Mouse (Mus musculus): ENCODE results near the gene Gng12. TPM values are rescaled to one million over a fixed set of nuclear protein-coding genes. Genes with fewer than 3 reads are reported as not detected.
"Not testable (repeated sequence)": the region's sequence is repeated elsewhere in the genome, so short reads cannot be mapped to it uniquely, and the experiment has no call there.

Gene Gng12
- polyA plus RNA-seq, 1 experiment = 29.8 TPM

DNA sequence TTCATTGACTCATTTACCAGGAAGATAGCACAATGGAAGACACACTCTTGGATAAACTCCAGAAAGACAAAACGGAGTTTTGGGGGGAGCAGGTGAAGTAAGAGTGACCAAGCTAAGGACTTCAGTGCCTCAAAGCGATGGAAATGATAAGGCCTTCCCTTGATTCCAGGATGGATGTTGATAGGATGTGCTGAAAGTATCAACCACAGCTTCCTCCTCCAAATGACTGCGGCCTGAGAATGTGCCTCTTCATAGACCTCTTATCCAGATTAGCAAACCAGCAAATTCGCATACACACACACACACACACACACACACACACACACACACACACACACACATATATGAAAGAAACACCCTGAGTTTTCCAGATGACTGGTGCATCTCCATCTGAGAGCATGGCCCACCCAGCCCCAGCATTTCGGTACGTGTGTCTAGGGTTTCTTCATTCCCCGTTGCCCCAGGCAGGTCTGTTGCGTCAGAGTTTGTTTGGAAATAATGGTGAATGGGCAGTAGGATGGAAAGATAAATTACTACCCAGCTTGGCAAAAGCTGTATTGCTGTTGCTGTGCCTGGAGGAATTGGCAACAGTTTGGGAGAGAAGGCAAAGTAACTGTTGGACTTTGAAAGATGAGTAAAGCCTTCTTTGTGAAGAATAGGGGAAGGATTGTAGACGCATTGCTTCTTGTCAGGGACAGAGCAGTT, 131.4 kb downstream of the Gng12 start:
- no peak for TF ChIP-seq POLR2A (IDR thresholded peaks at IDR 0.05; ENCODE audit: borderline replicate concordance, extremely low read depth, low read depth, low read length)
- TF ChIP-seq CTCF (IDR thresholded peaks at IDR 0.05; ENCODE audit: insufficient read depth, low read length) = no peak

DNA sequence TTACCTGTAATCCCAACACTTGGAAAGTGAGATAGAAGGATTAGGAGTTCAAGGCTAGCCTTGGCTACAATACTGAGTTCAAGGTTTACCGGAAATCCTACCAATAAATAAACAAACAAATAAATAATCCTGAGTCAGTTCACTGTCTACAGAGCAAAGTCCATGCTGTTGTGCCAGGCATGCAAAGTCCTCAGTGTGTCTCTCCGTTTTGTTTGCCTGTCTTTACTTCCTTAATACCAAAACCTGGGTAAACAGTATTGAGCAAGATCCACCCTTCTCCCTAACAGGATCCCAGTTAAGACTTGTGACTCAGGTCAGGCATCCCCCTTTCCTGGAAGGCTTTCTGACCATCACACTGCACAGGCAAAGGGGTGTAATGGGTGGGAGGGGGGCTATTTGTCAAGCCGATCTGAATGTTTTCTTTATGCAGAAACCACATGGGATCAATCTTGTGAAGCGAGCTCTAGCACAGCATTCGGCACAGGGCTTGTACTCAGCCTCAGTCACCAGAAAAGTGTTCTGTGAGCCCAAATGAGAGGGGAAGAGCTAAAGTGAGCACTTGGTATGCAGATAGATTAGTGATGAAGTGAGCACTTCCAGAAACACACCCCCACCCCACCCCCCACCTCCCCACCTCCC, 133.2 kb downstream of the Gng12 start:
- 42% methylated on average over 5 of the region's 5 CpGs for WGBS
- no peak overlapping the region for H3K4me3 ChIP-seq (replicated peaks; ENCODE audit: extremely low read depth, low read depth, low read length)
- no peak for DNase-seq
- TF ChIP-seq POLR2A (IDR thresholded peaks at IDR 0.05; ENCODE audit: borderline replicate concordance, extremely low read depth, low read depth, low read length) = no peak
- TF ChIP-seq CTCF (IDR thresholded peaks at IDR 0.05; ENCODE audit: insufficient read depth, low read length) = no peak
- no peaks in the 10 kb centered on the region; the same call in 1 of the 2 replicates for H3K4me1 ChIP-seq (ENCODE audit: control insufficient read depth, insufficient read depth, low read length)

More for the DNA sequence above, 131.4 kb downstream of the Gng12 start:
- Histone ChIP-seq H3K4me3 (replicated peaks; ENCODE audit: extremely low read depth, low read depth, low read length) (no peak overlapping the region), H3K4me1 (ENCODE audit: control insufficient read depth, insufficient read depth, low read length) (no peaks in the 10 kb centered on the region; the same call in 1 of the 2 replicates)
- 60% methylated on average over 9 of the region's 9 CpGs for WGBS
- DNase-seq = no peak

DNA sequence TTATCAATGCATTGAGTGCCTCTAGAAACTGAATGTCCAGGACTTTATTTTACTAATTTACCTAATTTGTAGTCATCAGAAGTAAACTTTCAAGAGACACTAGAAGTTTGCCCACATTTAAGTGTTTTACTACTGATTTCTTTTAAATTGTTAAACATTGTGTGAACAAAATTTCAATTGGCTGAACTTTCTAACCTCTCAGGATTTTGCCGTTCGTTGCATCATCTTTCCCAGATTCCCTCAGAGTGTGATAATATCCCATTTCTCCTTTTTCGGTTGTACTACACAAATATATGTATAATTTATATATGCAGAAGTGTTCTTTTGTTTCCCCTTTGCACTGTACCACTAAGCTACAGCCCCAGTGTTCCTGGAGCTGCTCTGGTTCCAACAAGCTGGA, 133.8 kb downstream of the Gng12 start:
- Histone ChIP-seq H3K4me3 (replicated peaks; ENCODE audit: extremely low read depth, low read depth, low read length) (no peak overlapping the region), H3K4me1 (ENCODE audit: control insufficient read depth, insufficient read depth, low read length) (no peaks in the 10 kb centered on the region; the same call in 1 of the 2 replicates)
- 43% methylated on average over 3 of the region's 3 CpGs for WGBS
- DNase-seq = no peak
- TF ChIP-seq POLR2A (IDR thresholded peaks at IDR 0.05; ENCODE audit: borderline replicate concordance, extremely low read depth, low read depth, low read length) (no peak), CTCF (IDR thresholded peaks at IDR 0.05; ENCODE audit: insufficient read depth, low read length) (no peak)

DNA sequence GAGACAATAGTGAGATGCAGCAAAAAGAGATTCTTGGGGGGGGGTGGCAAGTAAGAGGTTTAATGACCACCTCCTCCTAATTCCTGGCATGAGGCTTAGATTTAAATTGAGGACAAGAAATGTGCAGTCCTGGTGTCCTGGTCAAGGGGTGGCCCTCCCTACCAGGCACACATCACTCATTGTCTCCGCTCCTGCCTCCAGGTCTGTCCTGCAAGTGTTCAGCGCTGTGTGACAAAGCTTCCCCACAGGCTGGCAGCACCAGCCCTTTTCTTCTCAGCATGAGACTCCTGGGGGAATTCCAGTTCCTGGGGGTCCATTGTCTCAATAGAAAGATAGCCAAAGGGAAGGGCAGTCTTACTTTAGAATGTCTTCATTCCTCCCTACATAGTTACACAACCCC, 134.2 kb downstream of the Gng12 start:
- 62% methylated on average over 2 of the region's 2 CpGs for WGBS
- TF ChIP-seq CTCF (IDR thresholded peaks at IDR 0.05; ENCODE audit: insufficient read depth, low read length) (no peak), POLR2A (IDR thresholded peaks at IDR 0.05; ENCODE audit: borderline replicate concordance, extremely low read depth, low read depth, low read length) (no peak)
- no peak for DNase-seq

DNA sequence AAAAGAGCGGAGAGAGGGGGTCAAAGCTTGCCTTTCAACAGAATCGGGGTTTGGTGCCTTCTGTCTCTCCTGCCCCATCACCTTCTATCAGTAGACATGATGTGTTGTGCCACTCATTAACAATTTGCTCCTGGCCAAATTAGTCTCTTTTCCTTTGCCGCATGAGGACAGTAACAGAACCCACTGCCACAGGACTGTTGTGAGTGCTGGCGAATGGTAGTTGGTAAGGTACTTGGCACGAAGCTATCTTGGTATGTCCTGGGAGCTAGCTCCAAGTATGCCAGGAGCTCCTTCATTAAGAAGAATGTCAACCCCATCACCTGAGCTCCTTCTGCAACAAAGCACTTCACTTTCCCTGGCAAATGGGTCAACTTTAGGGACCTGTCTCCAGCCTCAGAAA, 134.6 kb downstream of the Gng12 start:
- TF ChIP-seq POLR2A (IDR thresholded peaks at IDR 0.05; ENCODE audit: borderline replicate concordance, extremely low read depth, low read depth, low read length) (no peak), CTCF (IDR thresholded peaks at IDR 0.05; ENCODE audit: insufficient read depth, low read length) (no peak)
- peaks cover 3% of the 10 kb centered on the region for H3K4me1 ChIP-seq (ENCODE audit: control insufficient read depth, insufficient read depth, low read length)
- H3K4me3 ChIP-seq (replicated peaks; ENCODE audit: extremely low read depth, low read depth, low read length) = no peak overlapping the region
- 79% methylated on average over 5 of the region's 5 CpGs for WGBS
- no peak for DNase-seq

More for the DNA sequence above, 134.2 kb downstream of the Gng12 start:
- no peak overlapping the region for H3K4me3 ChIP-seq (replicated peaks; ENCODE audit: extremely low read depth, low read depth, low read length)
- H3K4me1 ChIP-seq (ENCODE audit: control insufficient read depth, insufficient read depth, low read length) = peaks cover under 1% of the 10 kb centered on the region

DNA sequence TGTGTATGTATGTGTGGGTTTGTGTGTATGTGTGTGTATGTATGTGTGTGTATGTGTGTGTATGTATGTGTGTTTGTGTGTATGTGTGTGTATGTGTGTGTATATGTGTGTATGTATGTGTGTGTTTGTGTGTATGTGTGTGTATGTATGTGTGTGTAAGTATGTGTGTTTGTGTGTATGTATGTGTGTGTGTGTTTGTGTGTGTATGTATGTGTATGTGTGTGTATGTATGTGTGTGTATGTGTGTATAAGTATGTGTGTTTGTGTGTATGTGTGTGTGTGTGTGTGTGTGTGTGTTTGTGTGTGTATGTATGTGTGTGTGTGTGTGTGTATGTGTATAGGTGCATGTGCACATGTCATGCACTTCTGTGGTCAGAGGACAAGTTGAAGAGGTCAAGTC, 136.4 kb downstream of the Gng12 start:
- H3K4me3 ChIP-seq (replicated peaks; ENCODE audit: extremely low read depth, low read depth, low read length); H3K4me1 ChIP-seq (ENCODE audit: control insufficient read depth, insufficient read depth, low read length): not testable (repeated sequence)

DNA sequence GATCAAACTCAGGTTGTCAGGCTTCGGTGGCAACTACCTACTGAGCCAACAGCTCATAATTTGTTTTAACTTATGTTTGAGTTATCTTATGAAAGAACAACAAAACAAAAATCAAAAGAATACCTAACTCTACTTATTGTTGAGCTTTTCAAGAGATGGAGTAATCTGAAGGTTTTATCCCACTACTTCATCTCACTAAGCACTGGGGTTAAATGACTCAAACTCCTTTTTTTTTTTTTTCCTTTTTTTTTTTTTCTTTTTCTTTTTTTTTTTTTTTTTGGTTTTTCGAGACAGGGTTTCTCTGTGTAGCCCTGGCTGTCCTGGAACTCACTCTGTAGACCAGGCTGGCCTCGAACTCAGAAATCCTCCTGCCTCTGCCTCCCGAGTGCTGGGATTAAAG, 136.8 kb downstream of the Gng12 start:
- not testable (repeated sequence) for H3K4me3 ChIP-seq (replicated peaks; ENCODE audit: extremely low read depth, low read depth, low read length); DNase-seq; H3K4me1 ChIP-seq (ENCODE audit: control insufficient read depth, insufficient read depth, low read length)
- WGBS = 95% methylated on average over 3 of the region's 4 CpGs

More for the DNA sequence above, 136.4 kb downstream of the Gng12 start:
- not testable (repeated sequence) for DNase-seq

DNA sequence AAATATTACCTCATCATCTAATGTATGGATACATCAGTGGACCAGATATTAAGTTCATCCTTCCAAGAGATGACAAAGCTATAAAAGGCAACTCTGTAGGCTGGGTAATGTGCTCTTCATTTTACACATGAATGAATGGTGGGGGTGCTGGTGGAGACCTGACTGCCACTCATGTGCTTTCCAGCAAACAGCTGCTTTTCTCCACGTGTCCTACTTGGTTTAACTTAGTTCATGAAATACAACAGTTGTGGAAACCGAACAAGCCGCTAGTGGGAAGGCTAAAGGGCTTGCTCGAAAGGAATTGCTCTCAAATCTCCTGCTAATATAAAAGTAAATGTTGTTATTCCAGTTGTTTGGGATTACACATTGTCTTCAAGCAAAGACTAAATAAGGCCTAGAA, 137.4 kb downstream of the Gng12 start:
- DNase-seq = no peak
- no peak for TF ChIP-seq POLR2A (IDR thresholded peaks at IDR 0.05; ENCODE audit: borderline replicate concordance, extremely low read depth, low read depth, low read length)
- no peak for TF ChIP-seq CTCF (IDR thresholded peaks at IDR 0.05; ENCODE audit: insufficient read depth, low read length)
- Histone ChIP-seq H3K4me3 (replicated peaks; ENCODE audit: extremely low read depth, low read depth, low read length) (no peak overlapping the region), H3K4me1 (ENCODE audit: control insufficient read depth, insufficient read depth, low read length) (peaks cover 5% of the 10 kb centered on the region)
- WGBS = 76% methylated on average over 4 of the region's 4 CpGs

DNA sequence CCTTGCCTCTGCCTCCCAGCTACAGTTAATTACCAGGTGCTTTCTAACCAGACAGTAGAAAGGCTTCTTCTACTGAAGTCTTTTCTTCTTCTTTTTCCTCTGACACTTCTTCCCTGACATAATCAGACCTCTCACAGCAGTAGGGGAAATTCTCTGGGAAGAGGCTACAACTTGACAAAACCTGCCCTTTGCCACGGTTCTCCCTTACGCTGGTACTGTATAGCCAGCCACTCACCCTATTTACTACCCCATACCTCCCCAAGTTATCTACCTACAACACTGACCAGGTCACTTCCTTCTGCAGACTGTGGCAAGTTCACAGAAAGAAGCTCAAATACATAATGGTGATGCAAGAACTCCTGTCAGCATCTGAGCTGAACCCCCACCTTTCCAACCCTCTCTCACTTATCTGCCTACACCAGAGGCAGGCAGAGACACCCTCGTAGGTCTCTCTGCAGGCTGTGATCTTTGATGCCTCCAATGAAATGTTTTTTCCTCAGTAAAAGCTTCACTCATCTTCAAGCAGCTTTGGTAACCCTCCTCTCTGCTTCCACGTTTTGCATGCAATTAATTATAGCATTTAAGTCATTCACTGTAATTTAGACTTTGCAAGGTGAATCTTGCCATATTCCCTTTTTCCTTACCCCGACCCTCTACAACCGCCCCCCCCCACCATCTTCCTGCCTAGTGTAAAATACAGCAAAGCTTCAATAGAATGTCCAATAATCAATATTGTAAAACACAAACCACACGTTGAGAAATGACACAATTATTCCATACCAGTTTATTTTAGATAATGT, 138.3 kb downstream of the Gng12 start:
- DNase-seq = no peak

More for the DNA sequence above, 138.3 kb downstream of the Gng12 start:
- no peak for TF ChIP-seq POLR2A (IDR thresholded peaks at IDR 0.05; ENCODE audit: borderline replicate concordance, extremely low read depth, low read depth, low read length)
- no peak for TF ChIP-seq CTCF (IDR thresholded peaks at IDR 0.05; ENCODE audit: insufficient read depth, low read length)
- 82% methylated on average over 7 of the region's 7 CpGs for WGBS
- H3K4me1 ChIP-seq (ENCODE audit: control insufficient read depth, insufficient read depth, low read length) = peaks cover 5% of the 10 kb centered on the region
- H3K4me3 ChIP-seq (replicated peaks; ENCODE audit: extremely low read depth, low read depth, low read length) = no peak overlapping the region

Data from lung, adult 2 months (tissue).